Mouse (Mus musculus): ENCODE results near the gene Vamp4. TPM values are rescaled to one million over a fixed set of nuclear protein-coding genes. Genes with fewer than 3 reads are reported as not detected.

Vamp4 gene
- polyA plus RNA-seq, 1 experiment, result not detected

- Histone ChIP-seq H3K4me1 (ENCODE audit: control insufficient read depth, insufficient read depth, low read length) (peaks cover 5% of the 10 kb centered on the region), H3K4me3 (ENCODE audit: insufficient read depth, low read depth, low read length) (peak within 1 kb of the TSS; percentile 54), H3K27ac (ENCODE audit: insufficient read depth, low read depth, low read length) (peak within 1 kb of the TSS; percentile 60; the same call in 1 of the 2 replicates)
- peak; percentile 93 for TF ChIP-seq POLR2A (IDR thresholded peaks at IDR 0.05; ENCODE audit: insufficient read depth, low read depth, low read length)
- TF ChIP-seq CTCF (IDR thresholded peaks at IDR 0.05; ENCODE audit: insufficient read depth, low read depth, low read length), result no peak
- WGBS, result under 1% methylated on average over 52 of the region's 52 CpGs
Measured at GRCm38 (mm10) chr1:162548016-162548916, 22.0 kb upstream of the Vamp4 start, which contains the start of gene Mettl13. Gene Mettl13 (minus strand): TSS chr1:162548551.

DNA sequence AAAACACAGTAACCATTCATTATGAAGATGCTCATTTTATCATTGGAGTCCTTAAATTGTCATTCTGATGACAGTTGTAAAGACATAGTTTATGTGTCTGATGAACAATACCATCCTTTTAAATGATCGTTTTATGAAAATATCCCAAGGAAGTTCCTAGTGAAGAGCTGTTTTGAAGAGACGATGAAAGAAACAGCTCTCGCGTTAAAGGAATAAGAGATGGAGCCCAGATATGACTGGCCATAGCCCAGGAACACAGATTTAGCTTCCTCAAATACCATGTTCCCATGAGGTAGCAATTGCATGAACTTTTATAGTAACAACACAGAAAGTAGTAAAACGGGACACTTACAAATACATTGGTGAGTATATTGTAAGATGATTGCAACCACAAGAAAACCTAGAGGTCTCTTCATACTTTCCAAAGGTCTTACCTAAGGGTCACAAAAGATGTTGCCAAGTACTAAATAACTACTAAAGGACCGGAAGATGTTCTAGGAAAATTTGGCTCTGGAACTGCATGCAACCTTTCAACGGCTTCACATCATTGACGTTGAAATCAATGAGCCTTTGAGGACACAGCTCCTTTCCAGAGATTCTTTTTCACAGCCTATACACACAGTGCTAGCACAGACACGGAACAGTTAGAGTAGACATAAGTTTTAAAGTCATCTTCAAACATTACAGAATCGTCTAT lies 21.2 kb upstream of the Vamp4 start:
- Histone ChIP-seq H3K27ac (ENCODE audit: insufficient read depth, low read depth, low read length) (peak overlapping the region; percentile 60; the same call in 1 of the 2 replicates), H3K4me1 (ENCODE audit: control insufficient read depth, insufficient read depth, low read length) (peaks cover 5% of the 10 kb centered on the region), H3K4me3 (ENCODE audit: insufficient read depth, low read depth, low read length) (no peak overlapping the region)
- TF ChIP-seq POLR2A (IDR thresholded peaks at IDR 0.05; ENCODE audit: insufficient read depth, low read depth, low read length) (no peak), CTCF (IDR thresholded peaks at IDR 0.05; ENCODE audit: insufficient read depth, low read depth, low read length) (no peak)
- WGBS, result 40% methylated on average over 10 of the region's 10 CpGs

- Histone ChIP-seq H3K27ac (ENCODE audit: insufficient read depth, low read depth, low read length) (no peak overlapping the region), H3K4me1 (ENCODE audit: control insufficient read depth, insufficient read depth, low read length) (peaks cover 5% of the 10 kb centered on the region), H3K4me3 (ENCODE audit: insufficient read depth, low read depth, low read length) (no peak overlapping the region)
- WGBS, result 78% methylated on average over 5 of the region's 5 CpGs
- TF ChIP-seq CTCF (IDR thresholded peaks at IDR 0.05; ENCODE audit: insufficient read depth, low read depth, low read length), result no peak
- no peak for TF ChIP-seq POLR2A (IDR thresholded peaks at IDR 0.05; ENCODE audit: insufficient read depth, low read depth, low read length)
Measured at GRCm38 (mm10) chr1:162549615-162550283, 20.6 kb upstream of the Vamp4 start.

GRCm38 (mm10) chr1:162552956-162553355 lies 17.4 kb upstream of the Vamp4 start:
- H3K4me1 ChIP-seq (ENCODE audit: control insufficient read depth, insufficient read depth, low read length), result no peaks in the 10 kb centered on the region
- TF ChIP-seq POLR2A (IDR thresholded peaks at IDR 0.05; ENCODE audit: insufficient read depth, low read depth, low read length), result no peak
- TF ChIP-seq CTCF (IDR thresholded peaks at IDR 0.05; ENCODE audit: insufficient read depth, low read depth, low read length), result no peak
- WGBS, result 88% methylated on average over 9 of the region's 9 CpGs
- no peak overlapping the region for H3K4me3 ChIP-seq (ENCODE audit: insufficient read depth, low read depth, low read length)
- no peak overlapping the region for H3K27ac ChIP-seq (ENCODE audit: insufficient read depth, low read depth, low read length)

DNA sequence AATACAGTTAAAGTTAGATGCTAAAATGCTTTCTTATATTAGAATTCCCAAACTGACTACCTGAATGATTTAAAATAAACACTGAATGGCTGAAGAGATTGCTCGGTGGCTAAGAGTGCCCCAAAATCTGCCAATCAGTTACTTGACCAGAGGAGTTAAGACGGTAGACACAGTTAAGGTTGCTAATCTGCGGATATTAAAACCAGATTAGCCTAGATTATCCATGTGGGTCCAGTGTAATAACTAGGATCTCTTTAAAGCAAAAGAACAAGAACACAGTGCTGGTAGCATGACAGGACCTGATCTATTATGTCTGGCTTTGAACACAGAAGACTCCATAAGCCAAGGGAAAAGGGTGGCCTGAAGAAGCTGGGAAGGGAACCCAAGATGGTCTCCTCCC lies 16.1 kb upstream of the Vamp4 start:
- no peaks in the 10 kb centered on the region for H3K4me1 ChIP-seq (ENCODE audit: control insufficient read depth, insufficient read depth, low read length)
- H3K4me3 ChIP-seq (ENCODE audit: insufficient read depth, low read depth, low read length), result no peak overlapping the region
- H3K27ac ChIP-seq (ENCODE audit: insufficient read depth, low read depth, low read length), result no peak overlapping the region
- TF ChIP-seq POLR2A (IDR thresholded peaks at IDR 0.05; ENCODE audit: insufficient read depth, low read depth, low read length), result no peak
- no peak for TF ChIP-seq CTCF (IDR thresholded peaks at IDR 0.05; ENCODE audit: insufficient read depth, low read depth, low read length)
- 87% methylated on average over 3 of the region's 3 CpGs for WGBS

- WGBS, result 91% methylated on average over 1 of the region's 1 CpGs
- no peak for TF ChIP-seq POLR2A (IDR thresholded peaks at IDR 0.05; ENCODE audit: insufficient read depth, low read depth, low read length)
- Histone ChIP-seq H3K27ac (ENCODE audit: insufficient read depth, low read depth, low read length) (no peak overlapping the region), H3K4me3 (ENCODE audit: insufficient read depth, low read depth, low read length) (no peak overlapping the region), H3K4me1 (ENCODE audit: control insufficient read depth, insufficient read depth, low read length) (no peaks in the 10 kb centered on the region)
Measured at GRCm38 (mm10) chr1:162563236-162563635, 7.1 kb upstream of the Vamp4 start.

DNA sequence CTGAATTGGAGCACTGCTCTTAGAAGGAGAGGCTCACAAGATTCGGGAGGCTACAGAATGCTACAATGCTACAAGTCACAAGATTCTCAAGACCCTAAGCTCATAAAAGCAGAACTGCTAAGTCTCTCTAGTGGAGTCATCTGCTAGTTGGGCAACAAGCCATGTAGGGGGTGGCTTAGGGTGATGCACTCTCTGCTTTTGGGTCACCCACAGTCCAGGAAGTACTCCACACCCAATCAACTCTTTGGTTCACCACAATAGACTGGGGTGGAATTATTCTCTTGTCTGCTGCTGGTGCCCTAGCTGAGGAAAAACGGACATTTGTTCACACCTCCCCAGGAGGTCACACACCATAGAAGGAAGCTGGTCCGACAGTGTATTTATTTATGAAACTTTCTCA lies 5.3 kb upstream of the Vamp4 start:
- Histone ChIP-seq H3K4me1 (ENCODE audit: control insufficient read depth, insufficient read depth, low read length) (no peaks in the 10 kb centered on the region), H3K4me3 (ENCODE audit: insufficient read depth, low read depth, low read length) (no peak overlapping the region), H3K27ac (ENCODE audit: insufficient read depth, low read depth, low read length) (no peak overlapping the region)
- WGBS, result 58% methylated on average over 3 of the region's 3 CpGs
- no peak for TF ChIP-seq CTCF (IDR thresholded peaks at IDR 0.05; ENCODE audit: insufficient read depth, low read depth, low read length)
- TF ChIP-seq POLR2A (IDR thresholded peaks at IDR 0.05; ENCODE audit: insufficient read depth, low read depth, low read length), result no peak

GRCm38 (mm10) chr1:162567351-162567750 lies 3.0 kb upstream of the Vamp4 start:
- 76% methylated on average over 3 of the region's 3 CpGs for WGBS
- no peak overlapping the region for H3K27ac ChIP-seq (ENCODE audit: insufficient read depth, low read depth, low read length)
- TF ChIP-seq CTCF (IDR thresholded peaks at IDR 0.05; ENCODE audit: insufficient read depth, low read depth, low read length) (no peak), POLR2A (IDR thresholded peaks at IDR 0.05; ENCODE audit: insufficient read depth, low read depth, low read length) (no peak)
- no peaks in the 10 kb centered on the region for H3K4me1 ChIP-seq (ENCODE audit: control insufficient read depth, insufficient read depth, low read length)
- H3K4me3 ChIP-seq (ENCODE audit: insufficient read depth, low read depth, low read length), result no peak overlapping the region
